Mouse (Mus musculus) forebrain, embryonic 13.5 days (tissue): ENCODE results near the gene Tgfbr3l. TPM values are rescaled to one million over a fixed set of nuclear protein-coding genes. Genes with fewer than 3 reads are reported as not detected.

Source experiments
- ATAC-seq: fragments of 200-750 bp; cut with Nextera tagmentation; 2 replicates; pipeline ENCODE4 v1.8.0; 2017
- H3K27ac ChIP-seq: fragments of 300-500 bp; sonication (generic); 2 replicates; pipeline ENCODE4 v1.5.1; 2015; ENCODE audit warnings: inconsistent platforms, mild to moderate bottlenecking, moderate library complexity
- H3K27me3 ChIP-seq: fragments of 300-500 bp; sonication (generic); 2 replicates; pipeline ENCODE4 v1.6.1; 2015; ENCODE audit warnings: mild to moderate bottlenecking, inconsistent platforms
- H3K36me3 ChIP-seq: fragments of 300-500 bp; sonication (generic); 2 replicates; pipeline ENCODE4 v1.6.1; 2015; ENCODE audit warnings: mild to moderate bottlenecking, inconsistent platforms; ENCODE audit not compliant: poor library complexity, severe bottlenecking
- H3K4me1 ChIP-seq: fragments of 300-500 bp; sonication (generic); 2 replicates; pipeline ENCODE4 v1.6.1; 2015; ENCODE audit warnings: inconsistent platforms
- H3K4me2 ChIP-seq: fragments of 300-500 bp; sonication (generic); 2 replicates; pipeline ENCODE4 v1.6.1; 2015; ENCODE audit warnings: inconsistent platforms, mild to moderate bottlenecking, moderate library complexity
- H3K4me3 ChIP-seq: fragments of 300-500 bp; sonication (generic); 2 replicates; pipeline ENCODE4 v1.5.1; 2015; ENCODE audit warnings: mild to moderate bottlenecking, inconsistent platforms
- H3K9ac ChIP-seq: fragments of 300-500 bp; sonication (generic); 2 replicates; pipeline ENCODE4 v1.6.1; 2015; ENCODE audit warnings: mild to moderate bottlenecking, inconsistent platforms
- H3K9me3 ChIP-seq: fragments of 300-500 bp; sonication (generic); replicated peaks from 2 replicates; pipeline ENCODE4 v1.6.1; 2016; ENCODE audit warnings: inconsistent platforms
- WGBS: fragments of 180-500 bp; shearing (Covaris S2); methylation state at CpG from one replicate; pipeline ENCODE4 v1.1.7; 2015; 5-methylcytosine and 5-hydroxymethylcytosine counted together
- polyA plus RNA-seq: library from polyadenylated mRNA; unstranded; fragments of >200 nt; fragmentation: Nextera tagmentation; extraction: Ambion mirVana; gene quantifications from 2 replicates; pipeline ENCODE4 v1.2.1, GENCODE M21; 2015

Tgfbr3l gene
- polyA plus RNA-seq = 4.1 and 5.6 TPM in 2 replicates

GRCm38 (mm10) chr8:4247951-4248540, at the start of gene Tgfbr3l:
Gene Tgfbr3l (plus strand): TSS chr8:4248214.
- Histone ChIP-seq H3K4me1 (peaks cover 18% of the 10 kb centered on the region), H3K27ac (no peak within 1 kb of the TSS), H3K9me3 (no peaks in the 10 kb centered on the region), H3K4me2 (no peak within 1 kb of the TSS), H3K36me3 (peaks cover 69% of the 10 kb centered on the region), H3K9ac (peak within 1 kb of the TSS; percentile 51), H3K4me3 (no peak within 1 kb of the TSS), H3K27me3 (peaks cover 4% of the 10 kb centered on the region; the same call in 1 of the 2 replicates)
- no peak for ATAC-seq
- WGBS = 85% methylated on average over 15 of the region's 15 CpGs

- H3K27ac ChIP-seq = no peak overlapping the region
- no peak for ATAC-seq
- H3K4me3 ChIP-seq = no peak overlapping the region
- peaks cover 26% of the 10 kb centered on the region for H3K27me3 ChIP-seq
- 65% methylated on average over 2 of the region's 2 CpGs for WGBS
- no peak overlapping the region for H3K4me2 ChIP-seq
- no peaks in the 10 kb centered on the region for H3K9me3 ChIP-seq
- peaks cover 72% of the 10 kb centered on the region for H3K36me3 ChIP-seq
- H3K9ac ChIP-seq = no peak overlapping the region
- H3K4me1 ChIP-seq = peaks cover 7% of the 10 kb centered on the region
Observed at GRCm38 (mm10) chr8:4201321-4201720, 46.7 kb upstream of the Tgfbr3l start.

GRCm38 (mm10) chr8:4205246-4206123, 42.5 kb upstream of the Tgfbr3l start:
- Histone ChIP-seq H3K4me1 (peaks cover 19% of the 10 kb centered on the region), H3K27me3 (peaks cover 36% of the 10 kb centered on the region), H3K36me3 (peaks cover 83% of the 10 kb centered on the region), H3K4me3 (no peak overlapping the region; the same call in 1 of the 2 replicates), H3K9ac (0 out of 2 replicates have a peak overlapping the region, but pooled peaks have one; percentile 21), H3K4me2 (peak overlapping the region; percentile 22; the same call in 1 of the 2 replicates), H3K9me3 (0 out of 2 replicates have a peak, but pooled peaks cover 4% of the 10 kb centered on the region), H3K27ac (no peak overlapping the region)
- 17% methylated on average over 38 of the region's 38 CpGs for WGBS
- ATAC-seq = no peak

- peaks cover 36% of the 10 kb centered on the region for H3K27me3 ChIP-seq
- peak; percentile 25; the same call in 1 of the 2 replicates for ATAC-seq
Observed at GRCm38 (mm10) chr8:4206182-4207015, 41.6 kb upstream of the Tgfbr3l start.

GRCm38 (mm10) chr8:4207016-4207350, 41.0 kb upstream of the Tgfbr3l start:
- peak overlapping the region; percentile 45 for H3K9ac ChIP-seq

More at GRCm38 (mm10) chr8:4206182-4207015, 41.6 kb upstream of the Tgfbr3l start:
- Histone ChIP-seq H3K36me3 (peaks cover 81% of the 10 kb centered on the region), H3K9me3 (0 out of 2 replicates have a peak, but pooled peaks cover 4% of the 10 kb centered on the region), H3K27ac (no peak overlapping the region), H3K9ac (peak overlapping the region; percentile 45), H3K4me3 (no peak overlapping the region; the same call in 1 of the 2 replicates), H3K4me1 (peaks cover 19% of the 10 kb centered on the region), H3K4me2 (peak overlapping the region; percentile 22)
- 8% methylated on average over 44 of the region's 44 CpGs for WGBS

GRCm38 (mm10) chr8:4211097-4211496, 36.9 kb upstream of the Tgfbr3l start:
- H3K27ac ChIP-seq = no peak overlapping the region
- H3K9ac ChIP-seq = no peak overlapping the region
- no peak for ATAC-seq
- H3K4me1 ChIP-seq = peaks cover 50% of the 10 kb centered on the region
- 0 out of 2 replicates have a peak, but pooled peaks cover 4% of the 10 kb centered on the region for H3K9me3 ChIP-seq
- no peak overlapping the region for H3K4me3 ChIP-seq
- H3K36me3 ChIP-seq = peaks cover 57% of the 10 kb centered on the region
- WGBS = 65% methylated on average over 6 of the region's 6 CpGs
- H3K4me2 ChIP-seq = 0 out of 2 replicates have a peak overlapping the region, but pooled peaks have one; percentile 5
- H3K27me3 ChIP-seq = peaks cover 12% of the 10 kb centered on the region

More at GRCm38 (mm10) chr8:4207016-4207350, 41.0 kb upstream of the Tgfbr3l start:
- Histone ChIP-seq H3K4me3 (no peak overlapping the region), H3K4me1 (peaks cover 19% of the 10 kb centered on the region), H3K36me3 (peaks cover 75% of the 10 kb centered on the region), H3K9me3 (0 out of 2 replicates have a peak, but pooled peaks cover 4% of the 10 kb centered on the region), H3K27ac (no peak overlapping the region), H3K4me2 (no peak overlapping the region; the same call in 1 of the 2 replicates), H3K27me3 (peaks cover 36% of the 10 kb centered on the region)
- WGBS = 57% methylated on average over 2 of the region's 2 CpGs
- ATAC-seq = no peak

- H3K4me1 ChIP-seq = peaks cover 35% of the 10 kb centered on the region
- peak overlapping the region; percentile 65 for H3K9ac ChIP-seq
- no peak overlapping the region for H3K27ac ChIP-seq
- WGBS = 2% methylated on average over 25 of the region's 25 CpGs
- no peak; the same call in 1 of the 2 replicates for ATAC-seq
- H3K27me3 ChIP-seq = no peaks in the 10 kb centered on the region
- H3K4me2 ChIP-seq = peak overlapping the region; percentile 88
- peak overlapping the region; percentile 45 for H3K4me3 ChIP-seq
- H3K36me3 ChIP-seq = peaks cover 41% of the 10 kb centered on the region
- H3K9me3 ChIP-seq = 0 out of 2 replicates have a peak, but pooled peaks cover 4% of the 10 kb centered on the region
Observed at GRCm38 (mm10) chr8:4212809-4213209, 35.2 kb upstream of the Tgfbr3l start.

GRCm38 (mm10) chr8:4213210-4214005, 34.6 kb upstream of the Tgfbr3l start:
- H3K4me1 ChIP-seq = peaks cover 35% of the 10 kb centered on the region

GRCm38 (mm10) chr8:4214006-4214980, 33.7 kb upstream of the Tgfbr3l start:
- WGBS = 16% methylated on average over 33 of the region's 33 CpGs
- no peaks in the 10 kb centered on the region for H3K27me3 ChIP-seq
- peaks cover 35% of the 10 kb centered on the region for H3K4me1 ChIP-seq
- no peak for ATAC-seq
- peaks cover 32% of the 10 kb centered on the region for H3K36me3 ChIP-seq
- H3K4me2 ChIP-seq = peak overlapping the region; percentile 88
- H3K27ac ChIP-seq = peak overlapping the region; percentile 57
- peak overlapping the region; percentile 45 for H3K4me3 ChIP-seq
- 0 out of 2 replicates have a peak, but pooled peaks cover 3% of the 10 kb centered on the region for H3K9me3 ChIP-seq
- H3K9ac ChIP-seq = peak overlapping the region; percentile 65; the same call in 1 of the 2 replicates

More at GRCm38 (mm10) chr8:4213210-4214005, 34.6 kb upstream of the Tgfbr3l start:
- Histone ChIP-seq H3K27ac (peak overlapping the region; percentile 57), H3K9ac (peak overlapping the region; percentile 65), H3K4me3 (peak overlapping the region; percentile 45), H3K27me3 (no peaks in the 10 kb centered on the region), H3K4me2 (peak overlapping the region; percentile 88), H3K9me3 (0 out of 2 replicates have a peak, but pooled peaks cover 4% of the 10 kb centered on the region), H3K36me3 (peaks cover 40% of the 10 kb centered on the region)
- WGBS = 9% methylated on average over 18 of the region's 18 CpGs
- ATAC-seq = peak; percentile 5; the same call in 1 of the 2 replicates

- Histone ChIP-seq H3K4me2 (peak overlapping the region; percentile 88), H3K27ac (peak overlapping the region; percentile 94), H3K9me3 (no peaks in the 10 kb centered on the region), H3K27me3 (no peaks in the 10 kb centered on the region), H3K36me3 (peaks cover 15% of the 10 kb centered on the region), H3K4me1 (peaks cover 35% of the 10 kb centered on the region), H3K9ac (peak overlapping the region; percentile 95), H3K4me3 (peak overlapping the region; percentile 74)
- 2% methylated on average over 18 of the region's 18 CpGs for WGBS
- peak; percentile 12 for ATAC-seq
Observed at GRCm38 (mm10) chr8:4216296-4216695, 31.7 kb upstream of the Tgfbr3l start.
